Mouse (Mus musculus) left cerebral cortex, adult 18-20 months (tissue): ENCODE data around the gene C2cd4c. TPM values are rescaled to one million over a fixed set of nuclear protein-coding genes. Genes with fewer than 3 reads are reported as not detected.

Experiments used
- DNase-seq, 2 experiments: peaks; one replicate each; pipeline ENCODE4 v3.0.0; 2021 to 2022; ENCODE audit warnings: low spot score in 2 of 2, mixed read lengths in 1 of 2
- total RNA-seq, 2 experiments: library from RNA; stranded (reverse); gene quantifications; 2 replicates each; pipeline ENCODE4 v1.2.3; 2021

The C2cd4c gene
- total RNA-seq, 2 experiments from 2014 or later, result 16.7 to 18.6 TPM

- DNase-seq, result no peak
Measured at GRCm38 (mm10) chr10:79580356-79580755, 33.5 kb downstream of the C2cd4c start.

- DNase-seq, result no peak
Measured at GRCm38 (mm10) chr10:79579781-79580180, 34.0 kb downstream of the C2cd4c start.

GRCm38 (mm10) chr10:79578891-79579290 lies 34.9 kb downstream of the C2cd4c start:
- DNase-seq, result no peak

- DNase-seq, result no peak
Measured at GRCm38 (mm10) chr10:79578276-79578675, 35.5 kb downstream of the C2cd4c start.

GRCm38 (mm10) chr10:79577376-79577775 lies 36.4 kb downstream of the C2cd4c start:
- DNase-seq, result no peak

- DNase-seq, result peak in 1 of 2 experiments; percentile 47
Measured at GRCm38 (mm10) chr10:79575754-79576153, 38.1 kb downstream of the C2cd4c start.

- DNase-seq, result no peak
Measured at GRCm38 (mm10) chr10:79574796-79575195, 39.0 kb downstream of the C2cd4c start.

GRCm38 (mm10) chr10:79574350-79574749 lies 39.5 kb downstream of the C2cd4c start:
- DNase-seq, result no peak

GRCm38 (mm10) chr10:79573611-79574010 lies 40.2 kb downstream of the C2cd4c start:
- DNase-seq, result no peak

GRCm38 (mm10) chr10:79571314-79571713 lies 42.5 kb downstream of the C2cd4c start:
- DNase-seq, result no peak

- no peak for DNase-seq
Measured at GRCm38 (mm10) chr10:79569921-79570320, 43.9 kb downstream of the C2cd4c start.

- no peak for DNase-seq
Measured at GRCm38 (mm10) chr10:79559716-79560115, 54.1 kb downstream of the C2cd4c start.

- no peak for DNase-seq
Measured at GRCm38 (mm10) chr10:79557496-79557895, 56.3 kb downstream of the C2cd4c start.

GRCm38 (mm10) chr10:79556951-79557350 lies 56.9 kb downstream of the C2cd4c start:
- DNase-seq, result no peak

Other genes with a start within 250 kb of the C2cd4c start
- gene Vmn2r83, start 145.3 kb downstream of the C2cd4c start, total RNA-seq, result not detected
- 1 to 10 TPM; 3.5 to 4.3 TPM for gene Plpp2, start 80.2 kb downstream of the C2cd4c start, total RNA-seq
- 10 to 100 TPM; 51.4 to 51.9 TPM for gene Mier2, start 58.8 kb downstream of the C2cd4c start, total RNA-seq
- gene Theg, start 26.7 kb downstream of the C2cd4c start, total RNA-seq, result 1 to 10 TPM in 1 of 2 experiments, under 1 TPM in 1; 0.37 to 1.7 TPM
- 10 to 100 TPM; 44.3 to 50.1 TPM for gene Shc2, start 23.9 kb upstream of the C2cd4c start, total RNA-seq
- under 1 TPM in 1 of 2 experiments, not detected in 1; 0.82 TPM for gene Odf3l2, start 31.7 kb upstream of the C2cd4c start, total RNA-seq
- gene Madcam1, start 50.5 kb upstream of the C2cd4c start, total RNA-seq, result not detected
- 10 to 100 TPM; 69.8 to 77.1 TPM for gene Tpgs1, start 55.3 kb upstream of the C2cd4c start, total RNA-seq
- 10 to 100 TPM; 75.4 to 77.5 TPM for gene Cdc34, start 68.2 kb upstream of the C2cd4c start, total RNA-seq
- 1 to 10 TPM; 2.7 to 3.2 TPM for gene Gzmm, start 75.0 kb upstream of the C2cd4c start, total RNA-seq
- 100 to 1,000 TPM; 566 to 614 TPM for gene Bsg, start 90.5 kb upstream of the C2cd4c start, total RNA-seq
- gene Hcn2, start 102.6 kb upstream of the C2cd4c start, total RNA-seq, result 100 to 1,000 TPM; 142 to 157 TPM
- 10 to 100 TPM; 50.6 to 55.3 TPM for gene Polrmt, start 132.6 kb upstream of the C2cd4c start, total RNA-seq
- 1 to 10 TPM; 4.3 to 5.6 TPM for gene Fgf22, start 141.1 kb upstream of the C2cd4c start, total RNA-seq
- gene Rnf126, start 152.9 kb upstream of the C2cd4c start, total RNA-seq, result 10 to 100 TPM; 86.7 to 98.4 TPM
- gene Fstl3, start 163.2 kb upstream of the C2cd4c start, total RNA-seq, result 1 to 10 TPM; 2.7 to 3.2 TPM
- under 1 TPM; 0.63 to 0.72 TPM for gene Prss57, start 176.9 kb upstream of the C2cd4c start, total RNA-seq
- gene Palm, start 179.5 kb upstream of the C2cd4c start, total RNA-seq, result 100 to 1,000 TPM; 290 to 308 TPM
- under 1 TPM; 0.61 to 0.86 TPM for gene Misp, start 207.0 kb upstream of the C2cd4c start, total RNA-seq
- gene Ptbp1, start 240.4 kb upstream of the C2cd4c start, total RNA-seq, result 10 to 100 TPM; 54.3 to 62.5 TPM